Mouse (Mus musculus): ENCODE data around the gene Mbnl2.

Mbnl2 gene

DNA sequence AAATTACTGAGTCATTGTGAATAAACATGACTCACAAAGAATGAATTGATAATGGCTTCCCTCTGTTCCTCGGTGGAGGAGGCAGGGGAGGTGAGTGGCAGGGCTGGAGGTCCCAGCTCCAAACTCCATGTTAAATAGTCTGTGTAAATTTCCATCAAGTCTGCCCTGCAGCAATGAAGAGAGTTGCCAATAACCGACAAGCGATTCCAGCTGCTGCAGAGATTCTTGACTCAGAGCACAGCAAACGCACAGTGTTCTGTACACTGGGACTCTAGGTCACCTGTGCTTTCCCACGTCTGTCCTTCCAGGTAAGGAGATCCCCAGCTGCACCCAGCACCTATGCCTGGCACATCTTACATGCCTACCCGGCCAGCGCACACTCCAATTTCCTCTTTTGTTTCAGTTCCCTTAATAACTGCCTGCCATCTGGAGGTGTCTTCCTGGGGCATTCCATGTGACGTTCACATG is 158.5 kb downstream of the Mbnl2 start:
- no peak for DNase-seq (ENCODE audit: low spot score)

DNA sequence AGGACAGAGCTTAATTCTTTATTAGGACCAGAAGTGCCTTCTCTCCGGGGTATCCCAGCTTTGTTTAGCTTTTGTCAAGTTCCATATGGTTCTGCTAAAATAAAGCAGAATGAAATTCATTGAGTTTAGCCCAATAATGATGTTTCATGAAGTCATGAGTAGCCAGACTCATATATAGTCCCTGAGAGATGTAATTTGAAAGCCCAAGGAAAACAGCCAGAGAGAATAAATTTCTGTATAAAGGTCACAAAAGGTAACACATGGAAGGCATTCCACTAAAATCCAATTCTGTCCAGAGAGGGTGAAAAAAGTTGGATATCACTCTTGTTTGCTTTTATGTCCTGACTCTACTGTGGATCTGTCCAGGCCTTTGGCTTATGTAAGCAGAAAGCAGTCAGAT is 159.4 kb downstream of the Mbnl2 start:
- DNase-seq (ENCODE audit: low spot score), result no peak

DNA sequence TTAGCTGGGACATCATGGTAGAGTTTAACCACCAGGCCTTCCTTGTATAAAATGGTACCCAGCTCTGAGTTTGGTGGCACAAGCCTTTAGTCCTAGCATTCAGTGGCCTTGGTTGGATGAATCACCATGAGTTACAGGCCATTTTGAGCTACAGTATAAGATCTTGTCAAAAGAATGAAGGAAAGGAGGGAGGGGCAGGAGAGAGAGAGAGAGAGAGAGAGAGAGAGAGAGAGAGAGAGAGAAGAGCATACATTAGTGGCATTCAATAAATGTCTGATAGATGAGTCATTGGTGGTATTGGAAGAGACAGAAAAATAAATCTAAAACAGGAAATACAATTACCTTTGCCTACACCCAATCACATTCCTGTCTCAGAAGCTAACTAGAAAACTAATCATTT is 165.2 kb downstream of the Mbnl2 start:
- no peak for DNase-seq (ENCODE audit: low spot score)

DNA sequence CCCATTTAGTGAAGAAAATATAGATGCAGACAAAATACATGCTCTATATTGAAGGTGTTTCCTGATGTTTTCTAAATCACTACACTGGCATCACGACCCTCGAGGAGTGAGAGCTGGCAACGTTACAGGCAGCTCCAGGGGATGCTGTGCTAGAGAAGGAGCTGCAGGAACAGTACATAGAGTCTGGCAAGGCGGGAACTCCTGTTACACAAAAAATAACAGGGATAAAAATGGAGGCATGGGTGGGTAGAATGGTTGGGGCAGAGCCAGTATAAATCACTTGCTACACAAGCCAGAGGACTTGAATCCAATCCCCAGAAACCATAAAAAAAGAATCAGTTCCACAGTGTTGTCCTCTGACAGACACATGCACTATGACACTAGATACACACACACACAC is 165.8 kb downstream of the Mbnl2 start:
- DNase-seq (ENCODE audit: low spot score), result no peak

DNA sequence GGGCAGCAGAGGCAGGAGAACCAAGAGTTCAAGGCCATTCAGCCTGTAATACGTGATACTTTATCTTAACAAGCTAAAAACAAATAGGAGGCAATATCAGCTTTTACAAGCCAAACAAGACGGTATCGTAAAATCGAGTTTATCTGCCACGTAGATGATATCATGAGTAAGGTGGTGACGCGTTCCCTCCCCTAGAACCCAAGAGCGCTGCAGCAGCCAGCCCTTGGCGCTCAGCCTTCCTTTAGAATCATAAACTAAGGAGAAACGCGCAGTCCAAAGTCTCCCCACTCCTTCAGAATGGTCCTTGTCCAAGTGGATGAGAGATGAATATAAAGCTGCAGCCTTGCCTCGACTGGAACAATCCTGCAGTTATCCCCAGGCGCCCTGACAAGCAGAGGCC is 166.4 kb downstream of the Mbnl2 start:
- no peak for DNase-seq (ENCODE audit: low spot score)

DNA sequence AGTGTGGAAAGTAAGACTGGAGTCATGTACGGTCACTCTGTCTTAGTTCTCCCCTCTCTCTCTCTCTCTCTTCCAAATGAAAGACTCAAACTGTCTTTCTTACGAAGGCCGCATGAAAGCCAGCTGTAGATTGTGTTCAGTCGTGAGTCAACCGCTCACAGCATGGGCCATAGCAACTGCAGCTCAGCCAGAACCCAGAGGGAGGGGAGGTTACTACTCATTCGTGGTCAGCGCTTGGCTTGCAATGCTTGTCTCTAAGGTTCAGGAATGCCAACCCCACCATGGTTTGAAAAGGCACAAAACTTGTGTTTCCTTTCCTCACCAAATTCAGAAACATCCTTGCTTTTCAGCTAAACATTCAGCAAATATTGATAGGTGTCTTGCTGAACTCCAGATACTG is 178.8 kb downstream of the Mbnl2 start:
- no peak for DNase-seq (ENCODE audit: low spot score)

DNA sequence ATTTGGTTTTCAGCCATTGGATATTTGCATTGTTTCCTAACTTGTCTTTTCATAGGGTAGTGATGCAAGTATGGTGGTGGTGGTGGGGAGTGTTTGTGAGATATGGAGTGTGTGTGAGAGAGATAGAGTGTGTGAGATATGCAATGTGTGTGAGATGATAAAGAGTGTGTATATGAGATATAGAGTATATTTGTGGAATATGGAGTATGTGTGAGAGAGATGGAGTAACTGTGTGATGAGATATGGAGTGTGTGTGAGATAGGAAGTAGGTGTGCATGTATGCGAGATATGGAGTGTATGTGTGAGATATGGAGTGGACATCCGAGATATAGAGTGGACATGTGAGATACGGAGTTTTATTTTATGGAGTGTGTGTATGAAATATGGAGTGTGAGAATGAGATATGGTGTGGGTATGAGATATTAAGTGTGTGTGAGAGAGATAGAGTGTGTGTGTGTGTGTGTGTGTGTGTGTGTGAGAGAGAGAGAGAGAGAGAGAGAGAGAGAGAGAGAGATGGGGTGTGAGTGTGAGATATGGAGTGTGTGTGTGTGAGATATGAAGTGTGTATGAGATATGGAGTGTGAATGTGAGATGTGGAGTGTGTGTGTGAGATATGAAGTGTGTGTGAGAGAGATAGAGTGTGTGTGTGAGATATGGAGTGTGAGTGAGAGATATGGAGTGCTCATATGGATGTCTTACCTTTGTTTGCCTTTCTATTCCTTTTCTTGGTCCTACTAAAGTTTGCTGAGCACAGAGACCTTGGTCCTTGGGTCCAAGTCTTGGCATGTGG is 188.7 kb downstream of the Mbnl2 start:
- no peak for DNase-seq (ENCODE audit: low spot score)

DNA sequence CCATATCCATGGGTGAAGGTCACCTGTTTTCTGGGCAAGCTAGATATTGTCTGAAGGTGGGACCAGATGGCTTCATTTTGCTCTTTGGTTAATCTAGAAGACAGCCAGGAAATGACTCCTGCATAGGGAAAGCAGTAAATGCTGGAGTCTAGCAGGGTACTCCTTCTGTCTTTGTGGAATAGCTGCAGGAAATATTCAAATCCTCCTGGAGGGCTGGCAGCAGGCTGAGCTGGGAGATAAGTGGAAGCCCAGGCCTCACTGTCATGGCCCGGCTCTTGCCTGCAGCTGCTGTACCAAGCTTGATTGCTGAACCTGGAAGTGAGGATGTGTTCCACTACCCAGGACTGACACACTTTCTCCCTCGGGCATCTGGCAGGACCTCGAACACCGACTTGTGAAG is 191.3 kb downstream of the Mbnl2 start:
- DNase-seq (ENCODE audit: low spot score), result no peak

DNA sequence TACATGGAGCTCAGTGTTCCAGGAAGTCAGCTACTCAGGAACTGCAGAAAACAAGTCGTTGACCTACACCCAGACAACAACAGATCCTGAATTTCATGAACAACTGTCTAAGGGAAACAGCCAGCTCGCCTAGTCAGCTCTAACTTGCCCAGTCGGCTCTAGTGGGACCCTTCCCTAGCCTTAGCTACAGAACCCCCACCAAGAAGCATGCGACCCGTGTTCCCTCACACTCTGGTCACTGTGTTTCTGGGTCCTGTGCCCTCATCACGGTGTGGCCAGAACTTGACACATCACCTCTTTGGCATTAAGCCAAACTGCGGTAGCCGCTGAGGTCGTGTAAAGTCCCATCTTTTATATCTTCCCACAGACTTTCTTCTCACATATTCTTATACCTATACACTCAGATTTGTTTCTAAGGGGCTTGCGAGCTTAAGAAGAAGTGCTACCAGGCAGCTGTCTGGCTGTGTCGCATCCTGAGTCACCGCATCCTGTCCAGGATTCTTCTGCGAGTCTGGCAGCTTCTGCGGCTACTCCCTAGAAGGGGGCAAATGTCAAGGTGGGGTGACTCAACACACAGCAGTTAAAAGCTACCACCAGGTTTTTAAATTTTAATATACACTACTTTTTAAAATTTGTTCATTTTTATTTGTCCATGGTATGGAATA is 193.8 kb downstream of the Mbnl2 start:
- DNase-seq (ENCODE audit: low spot score), result no peak

DNA sequence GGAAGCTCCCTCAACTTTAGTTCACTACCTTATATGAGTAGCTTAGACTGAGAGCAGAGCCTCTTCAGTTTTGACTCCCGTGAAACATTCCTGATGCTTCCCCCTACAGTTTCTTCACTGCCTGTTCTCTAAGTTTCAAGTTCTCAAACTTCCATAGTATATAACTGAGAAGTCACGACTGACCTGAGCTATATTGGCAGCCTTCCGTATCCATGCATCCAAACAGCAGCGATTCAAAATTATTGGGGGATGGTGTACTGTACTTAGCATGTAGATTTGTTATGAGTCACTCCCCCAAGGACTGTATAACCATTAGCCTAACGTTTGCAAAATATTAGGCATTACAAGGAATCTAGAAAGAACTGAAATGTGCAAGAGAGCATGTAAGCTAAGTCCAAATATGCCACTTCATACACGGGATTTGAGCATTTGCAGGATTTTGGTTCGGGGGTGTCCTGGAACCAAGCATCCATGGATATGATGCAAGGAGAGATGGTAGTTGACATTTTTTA is 200.8 kb downstream of the Mbnl2 start:
- DNase-seq (ENCODE audit: low spot score), result no peak

DNA sequence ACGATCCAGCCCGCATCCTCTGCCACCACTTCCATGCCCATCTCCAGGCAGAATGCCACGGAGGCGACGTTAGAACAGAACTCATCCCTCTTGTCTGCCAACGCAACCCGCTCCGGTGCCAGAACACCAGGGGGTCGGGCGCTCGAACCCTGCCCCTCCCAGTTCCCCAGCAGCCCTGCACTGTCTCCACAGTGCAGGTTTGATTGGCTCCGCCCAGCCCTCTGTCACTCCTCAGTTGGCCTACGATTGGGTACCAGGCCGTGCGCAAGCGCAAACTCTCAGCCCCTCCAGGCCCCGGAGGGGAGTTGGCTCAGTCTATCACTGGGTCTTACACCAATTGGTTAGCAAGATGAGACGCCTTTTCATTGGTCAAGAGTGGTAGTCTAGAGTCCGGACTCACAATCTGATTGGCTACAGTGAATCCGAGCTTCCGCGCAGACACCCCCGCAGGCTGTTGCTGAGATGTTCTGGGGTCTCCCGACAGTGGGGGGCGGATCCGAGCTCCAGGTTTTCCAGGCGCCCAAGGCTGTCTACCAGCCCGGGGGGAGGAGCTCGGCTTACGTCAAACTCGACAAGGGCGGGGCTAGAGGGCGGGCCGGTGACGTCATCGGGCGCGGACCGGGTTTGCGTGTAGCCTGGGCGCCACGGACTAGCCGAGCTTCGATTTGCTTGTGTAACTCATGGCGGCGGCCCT is 202.0 kb downstream of the Mbnl2 start:
- DNase-seq (ENCODE audit: low spot score), result peak; percentile 99

DNA sequence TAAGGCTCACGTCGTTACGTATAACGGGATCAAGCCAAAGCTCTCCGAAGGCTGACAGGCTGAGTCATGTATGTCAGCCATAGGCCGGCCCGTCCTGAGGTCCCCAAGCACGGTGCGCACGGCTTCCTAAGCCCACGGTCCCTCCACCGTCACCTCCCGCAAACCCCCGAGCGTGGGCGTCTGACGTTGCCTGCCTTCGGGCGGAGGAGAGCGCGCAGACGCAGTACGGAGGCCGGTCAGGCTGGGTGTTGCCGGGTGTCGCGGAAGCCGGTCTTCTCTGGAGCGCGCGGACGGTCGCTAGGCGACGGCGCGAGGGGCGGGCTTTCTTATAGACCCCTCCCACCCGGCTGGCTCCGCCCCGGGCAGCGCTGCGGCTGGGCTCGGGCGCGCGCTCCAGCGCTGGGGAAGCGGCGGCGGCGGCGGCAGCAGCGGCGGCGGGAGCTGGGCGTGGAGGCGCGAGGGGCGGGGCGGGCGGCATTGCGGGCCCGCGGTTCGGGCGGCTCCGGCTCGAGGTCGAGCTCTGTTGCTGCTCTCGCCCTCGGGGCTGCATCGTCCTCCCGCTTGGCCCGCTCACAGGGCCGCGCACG is 202.6 kb downstream of the Mbnl2 start, which contains the start of gene Rap2a:
Gene Rap2a, plus strand, starts transcription at position 463 of the 587 bp plus-strand sequence.
- peak; percentile 94 for DNase-seq (ENCODE audit: low spot score)

DNA sequence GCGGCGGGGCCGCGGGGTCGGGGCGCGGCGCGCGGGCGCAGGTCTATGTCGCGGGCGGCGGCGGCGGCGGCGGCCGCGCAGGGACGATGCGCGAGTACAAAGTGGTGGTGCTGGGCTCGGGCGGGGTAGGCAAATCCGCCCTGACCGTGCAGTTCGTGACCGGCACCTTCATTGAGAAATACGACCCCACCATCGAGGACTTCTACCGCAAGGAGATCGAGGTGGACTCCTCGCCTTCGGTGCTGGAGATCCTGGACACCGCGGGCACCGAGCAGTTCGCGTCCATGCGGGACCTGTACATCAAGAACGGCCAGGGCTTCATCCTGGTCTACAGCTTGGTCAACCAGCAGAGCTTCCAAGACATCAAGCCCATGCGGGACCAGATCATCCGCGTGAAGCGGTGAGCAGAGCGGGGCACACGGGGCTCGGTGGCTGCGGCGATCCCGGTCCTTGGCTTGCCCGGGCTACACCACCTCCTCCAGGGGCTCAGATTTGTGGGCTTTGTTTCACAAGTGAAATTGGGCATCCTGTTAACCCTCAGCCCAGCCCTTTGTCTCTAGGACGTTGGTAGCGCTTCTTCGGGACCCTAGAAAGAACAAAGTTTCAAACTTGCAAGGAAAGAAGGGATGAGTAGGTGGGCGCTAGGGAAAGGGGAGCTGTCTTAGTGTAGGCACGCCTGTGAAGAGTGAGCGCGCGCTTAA is 203.3 kb downstream of the Mbnl2 start:
- peak; percentile 19 for DNase-seq (ENCODE audit: low spot score)

DNA sequence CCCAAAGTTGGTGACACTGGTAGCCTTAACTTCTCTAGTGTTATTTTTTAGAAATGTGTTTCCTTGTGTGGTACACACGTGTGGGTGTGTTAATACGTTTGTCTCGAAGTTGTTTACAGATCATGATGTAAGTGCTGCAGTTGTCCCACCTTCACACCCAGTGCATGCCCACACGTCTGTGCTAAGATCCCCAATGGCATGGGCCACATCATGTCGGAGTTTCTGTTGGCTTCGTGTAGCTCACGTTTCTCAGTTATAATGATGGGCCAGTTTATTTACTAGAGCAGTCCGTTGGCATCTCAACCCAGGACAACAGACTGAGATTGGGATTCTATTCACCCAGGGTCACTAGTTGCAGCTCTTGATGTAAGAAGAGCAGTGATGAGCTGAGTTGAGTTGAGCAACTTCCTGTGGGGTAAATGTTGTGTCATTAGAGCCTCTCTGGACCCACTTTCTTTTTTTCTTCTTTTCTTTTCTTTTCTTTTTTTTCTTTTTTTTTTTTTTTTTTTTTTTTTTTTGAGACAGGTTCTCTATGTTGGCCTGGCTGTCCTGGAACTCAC is 205.0 kb downstream of the Mbnl2 start:
- DNase-seq (ENCODE audit: low spot score), result no peak

DNA sequence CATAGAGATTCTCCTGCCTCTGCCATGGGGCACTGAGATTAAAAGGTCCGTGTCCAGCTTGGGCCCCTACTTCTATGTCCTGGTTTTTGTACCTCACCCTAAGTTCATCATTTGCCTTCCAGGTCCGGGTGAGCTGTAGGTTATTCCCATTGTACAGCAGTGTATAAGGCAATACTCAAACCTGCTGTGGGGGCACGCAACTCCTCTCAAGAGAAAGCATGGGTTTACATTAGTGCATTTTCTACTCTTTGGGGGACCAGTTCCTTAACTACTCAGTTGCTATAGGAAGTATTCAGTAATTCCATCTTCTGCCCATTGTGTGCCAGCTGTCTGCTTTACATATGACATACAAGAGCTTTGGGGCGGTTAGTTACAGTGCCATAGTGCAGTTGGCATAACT is 205.5 kb downstream of the Mbnl2 start:
- no peak for DNase-seq (ENCODE audit: low spot score)
